Mouse (Mus musculus) embryo, embryonic 9.5 days (tissue): ENCODE measurements around the gene Dtnb.

ENCODE experiments used
- DNase-seq: peaks from one replicate; pipeline ENCODE4 v3.0.0-alpha.2; 2017; ENCODE audit errors: extremely low spot score

Gene Dtnb

DNA sequence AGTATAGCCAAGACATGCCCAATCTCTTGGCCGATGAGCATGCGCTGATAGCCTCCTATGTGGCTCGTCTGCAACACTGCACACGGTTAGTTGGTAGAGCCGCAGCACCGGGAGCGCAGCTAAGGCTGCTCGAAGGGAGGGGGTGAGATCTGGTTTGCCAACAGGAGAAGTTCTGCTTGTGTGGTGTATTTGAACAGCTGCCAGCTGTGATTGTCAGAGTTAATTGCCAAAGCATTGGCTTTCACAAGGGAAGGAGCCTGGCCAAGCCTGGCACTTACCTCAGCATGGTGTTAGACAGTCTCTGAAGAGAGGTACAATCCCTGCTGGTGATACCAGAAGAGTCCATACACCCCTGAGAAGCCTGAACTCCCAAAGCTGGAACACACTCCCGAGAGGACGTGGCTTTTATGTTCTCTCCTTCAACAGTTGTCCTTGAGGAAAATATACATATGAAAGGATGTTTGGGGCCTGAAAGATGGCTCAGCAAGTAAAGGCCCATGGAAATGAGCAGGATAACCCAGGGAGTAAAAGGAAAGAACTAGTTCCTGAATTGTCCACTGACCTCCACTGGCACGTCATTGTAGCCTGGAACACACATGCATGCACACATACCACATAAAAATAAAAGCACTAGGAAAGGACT, 160.6 kb downstream of the Dtnb start:
- DNase-seq, result no peak

DNA sequence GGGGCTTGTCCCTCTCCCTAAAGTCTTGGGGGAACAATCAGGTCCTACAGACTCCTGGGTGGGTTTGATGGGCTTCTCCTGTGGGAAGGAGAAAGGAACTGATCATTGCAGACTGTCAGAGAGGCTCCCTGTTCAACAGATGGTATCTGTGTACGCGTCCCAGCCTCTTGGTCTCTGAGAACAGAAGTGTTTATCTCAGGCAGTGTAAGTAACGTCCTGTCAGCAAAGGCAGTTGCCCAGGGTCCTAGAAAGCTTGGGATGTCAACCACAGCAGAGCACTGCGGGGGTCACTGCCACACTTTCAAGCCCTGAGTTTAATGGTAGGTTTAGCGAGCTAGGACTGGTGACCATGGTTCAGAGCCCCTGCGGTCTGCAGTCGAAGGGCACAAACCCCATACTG, 161.1 kb downstream of the Dtnb start:
- no peak for DNase-seq

DNA sequence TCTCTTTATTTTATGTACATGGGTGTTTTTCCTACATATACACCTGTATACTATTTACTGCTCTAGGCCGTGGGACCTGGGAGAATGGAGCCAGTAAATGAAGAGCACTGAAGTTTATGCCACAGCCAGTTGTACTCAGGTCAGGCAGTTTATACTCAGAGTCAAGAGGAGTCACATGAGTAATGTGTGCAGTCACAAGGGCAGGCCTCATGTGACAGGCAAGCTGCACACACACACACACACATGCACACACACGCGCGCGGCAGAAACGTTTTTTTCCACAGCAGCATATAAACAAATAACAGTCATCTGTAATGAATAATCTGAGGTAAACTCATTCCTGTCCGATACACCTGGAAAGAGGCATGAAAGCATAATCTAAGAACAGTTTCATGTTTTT, 164.8 kb downstream of the Dtnb start:
- DNase-seq, result no peak

DNA sequence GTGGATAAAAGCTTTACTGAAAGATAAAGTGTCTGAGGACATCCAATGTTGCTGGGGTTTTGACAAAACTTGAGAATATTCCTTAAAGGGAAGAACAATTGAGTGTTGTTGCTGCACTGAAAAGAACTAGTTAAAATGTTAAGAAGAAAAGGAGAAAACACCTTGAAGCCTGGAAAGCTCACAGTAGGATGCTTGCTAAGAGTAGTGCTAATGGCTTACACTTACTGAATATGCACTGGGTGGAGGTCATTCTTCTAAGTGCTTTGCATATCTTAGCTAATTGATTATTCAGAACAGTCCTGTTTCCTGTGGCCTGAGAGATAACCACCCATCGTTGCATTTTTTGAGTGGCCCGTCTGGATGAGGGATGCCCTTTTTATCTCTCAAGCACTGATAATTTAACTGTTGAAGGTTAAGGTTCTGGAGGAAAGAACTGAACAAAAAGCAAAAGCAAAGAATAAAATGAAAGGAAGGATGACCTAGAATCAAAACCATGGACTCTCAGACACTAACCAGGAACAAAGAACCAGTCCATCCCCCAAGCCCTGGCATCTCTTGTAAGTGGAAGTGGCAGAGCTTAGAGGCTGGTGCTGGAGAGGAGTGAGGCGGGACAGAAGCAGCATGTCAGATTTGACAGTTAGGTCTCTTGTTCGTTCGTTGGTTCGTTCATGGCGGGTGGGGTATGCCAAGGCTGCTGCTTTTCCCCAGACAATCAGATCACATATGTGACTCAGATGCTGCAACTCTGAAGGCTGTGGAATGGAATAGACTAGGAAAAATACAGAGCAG, 166.8 kb downstream of the Dtnb start:
- DNase-seq, result no peak

DNA sequence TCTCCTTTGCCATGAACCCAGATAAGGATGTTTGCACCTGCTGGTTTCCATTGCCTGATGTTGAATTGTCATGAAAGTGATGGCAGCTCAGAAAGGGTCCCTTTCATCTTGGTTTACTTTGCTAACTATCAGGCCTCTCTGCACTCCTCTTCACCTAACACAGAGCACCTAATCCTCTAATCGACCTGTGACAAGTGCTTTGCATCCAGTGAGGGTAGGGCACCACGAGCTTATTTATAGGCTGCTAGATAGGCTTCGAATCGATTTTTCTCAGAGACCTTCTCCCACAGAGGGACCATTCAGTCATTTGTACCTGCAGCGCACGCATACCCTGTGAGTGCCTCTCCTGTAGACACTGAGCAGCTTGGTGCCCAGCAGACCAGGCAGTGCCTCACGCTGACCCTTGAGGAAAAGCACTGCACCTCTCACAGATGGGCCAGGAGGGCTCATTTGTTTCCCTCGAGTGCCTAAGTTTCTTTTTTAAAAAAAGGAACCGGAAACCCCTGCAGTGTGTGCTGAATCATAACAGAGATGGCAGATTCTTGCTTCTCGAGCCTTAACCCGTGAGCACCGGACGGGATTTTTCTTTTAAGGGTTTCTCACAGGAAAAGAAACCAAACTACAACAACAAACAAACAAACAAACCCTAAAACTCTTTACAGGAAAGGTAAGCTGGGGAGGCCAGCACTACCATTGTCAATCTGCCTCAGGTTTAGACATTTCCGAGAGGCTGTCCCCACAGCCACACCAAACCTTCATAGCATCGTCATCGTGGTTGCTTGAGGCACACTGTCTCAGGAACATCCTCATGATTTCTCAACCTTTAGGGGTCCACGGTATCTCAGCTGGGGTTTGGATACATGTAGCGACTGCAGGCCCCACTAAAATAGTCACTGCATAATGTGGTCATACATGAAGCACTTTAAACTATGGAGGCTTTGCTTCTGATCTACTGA, 167.8 kb downstream of the Dtnb start:
- DNase-seq, result no peak

DNA sequence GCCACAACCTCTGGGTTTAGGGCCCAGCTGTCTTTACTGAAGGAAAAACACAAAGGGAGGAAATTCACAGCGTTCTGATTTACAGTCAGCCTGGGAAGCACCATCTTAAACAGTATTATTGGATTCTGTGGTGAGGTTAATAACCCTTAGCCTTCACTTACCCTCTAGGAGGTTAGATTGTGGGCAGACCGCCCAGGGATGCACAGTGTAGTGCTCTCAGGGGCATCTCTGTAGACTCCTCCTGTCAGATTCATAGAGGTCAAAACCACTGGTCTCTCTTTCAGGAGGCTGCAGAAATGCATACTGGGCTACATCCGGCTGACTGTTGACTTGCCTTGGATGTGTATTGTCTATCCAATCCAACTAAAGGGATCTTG, 168.5 kb downstream of the Dtnb start:
- no peak for DNase-seq

DNA sequence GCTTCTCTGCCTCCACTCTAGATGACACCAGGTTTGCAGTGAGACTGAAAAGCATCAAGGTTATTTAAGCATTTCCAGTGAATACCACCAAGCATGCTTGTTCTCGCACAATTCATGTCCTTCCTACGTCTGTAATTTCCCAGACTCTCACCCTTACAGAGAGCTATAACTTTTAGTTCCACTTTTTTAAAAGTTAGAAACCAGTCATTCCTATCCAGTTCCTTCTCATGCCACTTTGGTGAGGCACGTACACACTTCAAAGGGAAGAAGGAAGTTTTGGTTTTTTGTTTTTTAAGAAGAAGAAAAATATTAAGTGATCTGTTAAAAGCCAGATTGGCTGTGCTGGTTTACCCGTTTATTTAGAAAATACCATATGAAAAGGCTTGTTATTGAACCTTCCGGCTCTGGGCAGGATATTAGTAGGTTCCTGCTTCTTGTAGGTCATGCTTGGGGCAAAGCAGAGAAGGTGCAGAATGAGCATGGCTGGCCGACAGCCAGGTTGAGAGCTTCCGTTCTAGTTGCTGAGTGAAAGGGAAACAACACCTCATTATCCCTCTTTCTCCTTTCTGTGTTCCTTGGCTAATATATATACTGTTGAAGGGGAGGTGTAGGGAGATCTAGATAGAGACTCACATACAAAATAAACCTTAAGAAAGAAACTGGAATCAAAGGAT, 173.4 kb downstream of the Dtnb start:
- no peak for DNase-seq

DNA sequence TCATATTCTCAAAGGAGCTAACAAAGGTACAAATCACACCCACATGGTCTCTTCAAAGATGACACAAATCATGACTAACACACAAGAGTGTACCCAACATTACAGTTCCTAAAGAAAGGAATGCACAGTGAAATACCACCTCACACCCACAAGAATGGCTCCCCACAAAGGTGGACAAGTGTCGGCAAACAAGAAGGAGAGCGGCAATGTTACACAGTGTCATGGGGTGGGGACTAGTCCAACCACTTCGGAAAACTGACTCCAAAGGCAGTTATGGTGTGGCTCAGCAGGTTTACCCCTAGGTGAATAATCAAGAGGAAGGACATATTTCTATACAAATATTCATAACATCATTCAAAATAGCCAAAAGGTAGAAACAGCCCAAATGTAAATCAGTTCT, 174.2 kb downstream of the Dtnb start:
- DNase-seq, result no peak

DNA sequence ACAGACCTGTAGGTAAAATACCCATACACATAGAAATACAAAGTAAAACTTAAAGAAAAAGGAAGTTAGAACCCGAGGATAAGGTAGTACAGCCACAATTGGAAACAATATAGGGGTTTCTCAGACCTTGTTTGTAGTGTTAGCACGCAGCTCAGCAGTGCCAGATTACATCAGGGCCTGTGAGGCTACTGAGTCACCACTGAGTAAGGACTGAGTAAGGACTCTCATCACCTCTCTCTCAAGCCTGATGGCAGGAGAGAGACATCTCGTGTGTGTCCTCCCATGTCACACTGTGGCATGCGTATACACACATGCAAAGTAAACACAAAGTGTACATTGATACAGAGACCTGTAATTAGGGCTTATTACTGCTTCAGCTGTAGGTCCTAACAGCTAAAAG, 175.4 kb downstream of the Dtnb start:
- no peak for DNase-seq

DNA sequence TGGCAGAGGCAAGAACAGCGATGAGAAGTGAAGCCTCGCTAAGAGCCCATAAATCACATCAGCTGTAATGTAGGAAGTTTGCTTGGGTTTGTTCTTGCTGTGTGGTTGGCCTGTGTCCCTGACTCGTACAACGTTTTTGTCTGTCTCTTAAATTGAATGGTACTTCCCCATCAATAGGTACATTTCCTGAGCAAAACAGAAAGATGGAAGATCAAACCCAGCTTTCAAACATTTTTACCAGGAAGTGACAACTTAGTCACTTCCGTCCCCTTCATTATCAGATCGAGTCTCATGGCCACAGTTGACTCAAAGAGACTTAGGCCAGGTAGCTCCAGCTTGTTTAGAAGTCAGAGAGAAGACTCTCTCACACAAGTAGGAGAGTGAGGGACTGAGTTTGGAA, 183.3 kb downstream of the Dtnb start:
- DNase-seq, result no peak

DNA sequence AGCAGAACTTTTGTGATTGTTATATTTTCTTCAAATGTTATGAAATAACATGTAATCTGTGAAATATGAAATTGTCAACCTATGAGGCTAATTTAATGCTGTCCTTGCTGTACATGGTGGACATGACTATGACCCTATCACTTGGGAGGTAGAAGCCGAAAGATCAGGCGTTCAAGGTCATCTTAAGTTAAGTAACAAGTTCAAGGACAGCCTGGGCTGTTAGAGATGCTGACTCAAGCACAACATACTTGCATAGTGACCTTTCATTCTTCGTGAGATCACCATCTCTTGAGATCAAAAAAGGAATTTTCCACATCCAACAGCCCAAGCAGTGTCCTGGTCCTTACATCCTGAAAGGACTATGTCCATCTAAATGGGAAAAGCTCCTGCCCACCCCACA, 184.0 kb downstream of the Dtnb start:
- DNase-seq, result no peak

DNA sequence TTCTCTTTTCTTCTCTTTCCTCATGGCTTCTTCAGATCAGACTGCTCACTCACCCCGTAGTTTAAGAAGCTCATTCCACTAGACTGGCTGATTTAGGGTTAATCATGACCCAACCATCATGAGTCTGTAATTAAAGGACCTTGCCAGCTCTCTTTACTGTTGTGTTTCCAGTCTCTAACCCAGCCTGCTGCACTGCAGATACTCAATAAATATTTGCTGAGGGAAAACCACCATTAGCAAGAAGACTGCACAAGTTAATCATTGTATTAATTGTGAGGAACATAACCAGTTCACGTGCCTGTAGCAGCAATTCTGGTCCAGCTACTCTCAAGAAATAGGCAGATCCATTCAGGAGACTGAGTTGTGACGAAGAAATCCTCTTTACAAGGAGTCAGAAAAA, 185.9 kb downstream of the Dtnb start:
- DNase-seq, result no peak

DNA sequence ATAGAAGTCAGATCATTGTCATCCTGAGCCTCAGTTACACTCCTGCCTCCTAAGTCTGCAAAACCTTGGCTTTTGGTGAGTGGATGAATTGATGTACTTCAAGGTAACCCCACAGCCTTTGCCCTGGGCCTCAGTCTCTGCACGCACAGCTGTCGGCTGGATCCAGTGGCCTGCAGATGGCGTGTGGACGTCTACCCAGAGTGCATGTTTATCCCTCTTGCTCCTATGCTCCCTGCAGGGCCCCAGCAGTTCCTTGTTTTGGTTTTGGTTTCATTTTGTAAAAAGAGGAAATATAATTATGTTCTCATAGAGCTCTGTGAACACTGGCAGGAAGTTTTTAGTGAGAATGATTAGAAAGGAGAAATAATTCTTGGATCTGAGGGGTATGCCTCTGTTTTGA, 187.2 kb downstream of the Dtnb start:
- no peak for DNase-seq

DNA sequence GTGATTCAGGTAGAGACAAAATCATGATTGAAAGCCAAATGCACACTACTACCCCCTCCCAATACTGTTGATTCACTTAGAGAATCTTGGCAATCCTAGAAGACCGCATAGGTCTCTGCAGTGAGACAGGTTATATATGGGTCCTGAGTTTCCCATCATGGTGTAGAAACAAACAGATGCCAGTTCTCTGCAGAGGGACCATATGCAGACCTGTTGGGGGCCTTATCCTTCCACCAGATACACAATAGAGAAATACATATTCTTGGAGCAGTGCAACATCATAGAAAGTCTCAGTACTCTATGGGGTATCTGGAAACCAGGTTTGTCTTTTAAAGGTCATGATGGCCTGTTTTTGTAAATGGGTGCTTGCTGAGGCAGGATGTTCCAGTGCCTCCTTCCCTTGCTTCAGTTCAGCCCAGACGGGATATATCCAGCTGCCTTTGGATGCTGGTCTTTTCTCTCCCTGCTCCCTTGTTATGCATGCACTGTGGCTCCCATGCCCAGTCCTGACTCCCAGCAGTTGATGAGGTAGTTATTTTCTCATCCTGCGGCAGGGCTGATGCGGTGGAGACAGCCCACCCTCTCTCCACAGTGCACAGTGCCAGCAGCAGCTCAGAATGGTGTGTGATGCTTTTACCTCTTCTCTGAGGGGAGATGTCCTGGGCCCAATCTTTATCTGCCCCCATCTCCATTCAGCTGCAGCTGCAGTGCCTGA, 188.9 kb downstream of the Dtnb start:
- DNase-seq, result no peak

DNA sequence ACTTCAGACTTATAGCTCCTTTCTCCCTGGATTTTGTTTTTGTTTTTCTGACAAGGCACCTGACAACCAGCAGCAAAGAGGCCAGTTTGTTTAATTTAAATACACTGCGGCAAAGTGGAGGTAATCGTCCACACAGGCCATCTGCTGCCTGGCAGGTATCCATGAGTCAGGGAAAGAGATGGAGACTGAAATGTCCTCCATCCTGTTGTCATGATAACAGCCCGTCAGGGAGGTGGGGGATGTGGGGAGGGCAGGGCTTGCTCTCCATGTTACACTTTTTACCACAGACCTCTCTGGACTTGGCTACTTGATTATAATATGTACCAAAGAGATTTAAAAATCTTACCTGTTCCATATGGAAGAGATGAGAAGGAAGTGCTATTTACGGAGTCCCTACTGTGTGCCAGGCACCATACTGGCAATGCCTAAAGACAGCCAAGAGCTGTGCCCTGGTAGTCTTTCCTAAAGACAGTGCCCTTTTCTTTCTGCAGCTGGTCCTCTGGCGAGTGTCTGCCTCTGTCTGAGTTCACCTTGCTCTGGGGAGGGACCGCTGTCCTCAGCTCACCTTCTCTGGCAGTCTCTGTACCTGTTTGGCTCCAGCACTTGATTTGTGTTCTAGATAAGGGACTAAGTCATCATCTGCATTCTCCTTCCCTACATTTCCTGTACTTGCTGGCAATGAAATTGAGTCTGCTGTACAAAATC, 189.6 kb downstream of the Dtnb start:
- DNase-seq, result no peak

DNA sequence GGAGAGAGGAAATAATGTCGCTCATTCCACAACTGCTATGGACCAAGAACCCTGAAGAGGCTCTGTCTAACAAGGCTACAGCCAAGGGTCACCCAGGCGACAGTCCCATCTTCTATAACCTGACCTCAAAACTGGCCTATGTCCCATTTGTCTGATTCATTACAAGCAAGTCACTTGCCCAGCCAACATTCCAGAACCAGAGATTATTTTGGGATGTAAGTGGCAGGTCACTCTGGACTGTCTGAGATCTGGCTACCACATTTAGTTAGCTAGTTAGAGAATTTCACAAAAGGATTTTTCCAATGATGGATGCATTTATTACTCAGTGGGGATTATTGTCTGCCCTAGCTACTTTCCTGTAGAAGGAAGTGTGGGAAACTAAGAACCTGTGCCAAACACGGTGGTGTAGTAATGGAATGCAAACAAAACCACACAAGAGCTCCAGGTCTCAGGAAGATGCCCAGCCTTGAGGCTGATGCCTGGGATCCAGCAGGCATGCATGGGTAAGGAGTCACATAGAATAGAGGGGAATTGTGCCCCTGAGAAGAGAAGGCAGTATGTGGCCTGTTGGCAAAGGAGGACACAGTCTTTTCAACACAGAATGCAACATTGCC, 192.1 kb downstream of the Dtnb start:
- DNase-seq, result no peak

DNA sequence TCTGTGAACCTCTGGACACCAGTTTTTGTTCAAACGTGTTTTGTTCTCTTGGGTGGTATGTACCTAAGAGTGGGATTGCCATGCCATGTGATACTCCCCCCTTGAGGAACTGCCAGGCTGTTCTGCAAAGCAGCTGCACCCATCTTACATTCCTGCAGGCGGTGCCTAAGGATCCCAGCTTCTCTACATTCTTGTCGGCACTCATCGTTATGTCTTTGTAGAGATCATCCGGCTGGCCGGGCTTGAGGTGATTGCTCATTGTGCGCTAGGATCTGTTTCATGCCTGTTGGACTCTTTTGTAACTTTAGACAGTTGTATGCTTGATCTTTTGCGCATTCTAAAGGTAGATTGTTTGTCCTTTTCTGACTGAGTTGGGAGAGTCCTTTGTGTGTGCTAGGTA, 195.2 kb downstream of the Dtnb start:
- DNase-seq, result no peak

DNA sequence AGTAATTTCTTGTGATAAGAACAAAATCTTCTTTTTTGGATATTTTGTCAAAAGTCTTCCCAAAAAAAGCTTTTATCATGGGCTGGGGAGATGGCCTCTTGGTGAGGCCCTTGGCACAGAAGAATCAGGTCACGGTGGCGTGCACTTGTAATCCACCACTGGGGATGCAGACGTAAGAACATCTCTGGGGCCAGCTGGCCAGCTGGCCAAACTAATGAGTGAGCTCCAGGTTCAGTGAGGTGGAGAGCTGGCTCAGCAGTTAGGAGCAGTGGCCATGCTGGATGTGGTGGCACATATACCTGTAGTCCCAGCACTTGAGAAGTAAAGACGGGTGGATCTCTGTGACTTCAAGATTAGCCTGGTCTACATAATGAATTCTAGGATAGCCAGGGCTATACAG, 196.2 kb downstream of the Dtnb start:
- DNase-seq, result no peak

DNA sequence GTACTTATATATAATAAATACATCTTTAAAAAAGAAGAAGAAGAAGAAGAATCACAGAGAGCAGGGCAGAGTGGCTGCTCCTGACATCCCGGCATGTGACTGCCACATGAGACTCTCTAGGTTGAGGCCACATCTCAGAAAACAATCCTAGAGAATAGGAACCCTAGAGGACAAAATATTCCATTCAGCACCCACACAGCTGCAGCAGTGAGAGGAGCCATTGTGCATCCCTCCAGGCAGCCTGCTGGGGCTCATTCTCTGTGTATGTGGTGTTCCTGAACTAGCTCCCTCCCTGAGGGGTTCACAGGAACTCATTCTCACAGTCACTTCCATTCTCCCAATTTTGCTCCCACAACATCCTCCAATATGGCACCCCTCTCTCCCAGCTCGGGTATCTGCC, 198.4 kb downstream of the Dtnb start:
- no peak for DNase-seq

DNA sequence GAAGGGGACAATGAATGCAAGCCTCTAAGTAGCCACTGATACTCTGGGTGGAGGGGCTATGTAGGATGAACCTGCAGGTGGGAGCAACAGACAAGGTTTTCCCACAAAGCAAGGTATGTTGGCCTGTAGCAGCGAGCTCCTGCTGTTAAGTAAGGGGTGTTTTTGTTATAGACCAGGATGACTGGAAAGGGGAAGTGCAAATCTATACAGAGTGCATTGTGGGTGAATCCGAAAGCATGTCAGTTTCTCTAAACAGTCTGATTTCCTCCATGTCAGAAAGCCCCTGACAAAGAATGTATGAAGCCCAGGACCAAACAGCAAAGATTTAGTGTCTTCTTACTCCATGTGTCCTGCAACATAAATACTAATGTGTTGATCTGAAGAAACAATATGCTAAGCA, 198.9 kb downstream of the Dtnb start:
- no peak for DNase-seq
